Mouse (Mus musculus) inflammation-experienced regulatory T-cells, adult 6 months (primary cell): ENCODE data around the gene Slc25a1. TPM values are rescaled to one million over a fixed set of nuclear protein-coding genes. Genes with fewer than 3 reads are reported as not detected.
A peak's percentile ranks its signal among the peaks of the same experiment; 100 is the strongest.
"Not testable (repeated sequence)": the region's sequence is repeated elsewhere in the genome, so short reads cannot be mapped to it uniquely, and the experiment has no call there.

Experiments
- ATAC-seq: one replicate; pipeline ENCODE4 v1.8.0; 2017
- polyA plus RNA-seq, 3 experiments: library from polyadenylated mRNA; unstranded; fragments of 100-300 nt; shearing (Covaris generic); gene quantifications; one replicate each; pipeline ENCODE4 v1.2.1; 2017

Slc25a1 gene
- 10 to 100 TPM in 1 of 3 experiments, 1 to 10 TPM in 2; 4.4 to 12.6 (median 8.2) TPM for polyA plus RNA-seq

DNA sequence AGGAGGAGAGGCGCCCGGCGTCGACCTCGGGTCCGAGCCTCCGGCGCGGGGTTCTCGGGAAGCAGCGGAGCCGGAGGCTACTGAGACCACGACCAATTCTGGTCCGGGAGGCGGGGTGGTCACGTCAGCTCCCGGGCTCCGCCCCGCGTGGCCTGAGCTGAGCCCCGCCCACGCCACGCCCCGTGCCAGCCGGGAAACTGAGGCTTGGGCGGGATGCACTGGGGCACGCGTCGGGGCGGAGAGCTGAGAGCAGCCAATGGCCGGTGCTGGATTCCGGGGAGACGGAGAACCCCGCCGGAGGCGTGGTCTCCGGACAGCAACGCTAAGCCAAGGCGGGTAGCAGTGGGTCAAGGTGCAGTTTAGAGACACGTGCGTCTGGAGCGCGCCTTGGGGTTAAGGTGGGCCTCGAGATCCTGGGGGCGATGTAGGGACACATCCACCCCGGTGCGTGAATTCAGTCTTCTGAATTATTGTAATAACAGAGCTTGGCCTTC lies at the start of gene Slc25a1:
Gene Slc25a1 (minus strand): TSS at position 133 of the 494 bp plus-strand sequence.
- peak; percentile 18 for ATAC-seq

DNA sequence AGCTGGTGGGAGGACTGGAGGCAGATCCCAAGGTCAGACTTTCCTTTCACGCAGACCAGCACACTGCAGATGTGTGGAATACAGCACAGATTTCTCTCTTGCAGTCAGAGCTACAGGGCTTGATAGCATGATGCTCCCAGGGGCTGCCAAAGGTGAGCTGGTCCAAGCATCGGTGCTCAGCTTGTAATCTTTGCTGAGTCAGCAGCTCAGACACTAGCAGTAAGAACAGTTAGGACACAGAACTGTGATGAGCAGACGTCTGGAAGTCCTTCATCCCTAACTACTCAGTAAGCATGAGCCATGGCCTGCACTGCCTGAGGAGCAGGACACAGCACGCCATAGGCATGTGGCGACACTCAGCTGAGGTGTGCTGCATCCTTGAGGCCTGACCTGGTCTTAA lies 43.8 kb upstream of the Slc25a1 start:
- ATAC-seq, result no peak

DNA sequence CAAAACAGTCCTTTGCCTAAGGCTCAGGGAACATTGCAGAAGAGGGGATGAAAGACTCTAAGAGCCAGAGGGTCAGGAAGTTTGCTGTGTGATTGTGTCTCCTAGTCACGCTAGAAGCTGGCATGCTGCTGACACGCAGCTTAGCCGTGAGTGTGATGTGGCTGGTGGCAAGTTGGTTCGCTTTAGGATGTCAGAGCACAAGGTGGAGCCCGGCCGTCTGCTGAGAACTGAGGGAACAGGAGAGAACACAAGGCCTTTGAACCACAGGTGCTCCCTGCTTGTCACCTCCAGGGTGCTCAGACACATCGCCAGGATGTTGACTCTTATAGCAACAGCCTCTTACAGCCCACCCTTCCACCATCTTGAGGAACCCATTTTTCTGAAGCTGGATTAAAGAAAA lies 34.1 kb upstream of the Slc25a1 start:
- no peak for ATAC-seq

DNA sequence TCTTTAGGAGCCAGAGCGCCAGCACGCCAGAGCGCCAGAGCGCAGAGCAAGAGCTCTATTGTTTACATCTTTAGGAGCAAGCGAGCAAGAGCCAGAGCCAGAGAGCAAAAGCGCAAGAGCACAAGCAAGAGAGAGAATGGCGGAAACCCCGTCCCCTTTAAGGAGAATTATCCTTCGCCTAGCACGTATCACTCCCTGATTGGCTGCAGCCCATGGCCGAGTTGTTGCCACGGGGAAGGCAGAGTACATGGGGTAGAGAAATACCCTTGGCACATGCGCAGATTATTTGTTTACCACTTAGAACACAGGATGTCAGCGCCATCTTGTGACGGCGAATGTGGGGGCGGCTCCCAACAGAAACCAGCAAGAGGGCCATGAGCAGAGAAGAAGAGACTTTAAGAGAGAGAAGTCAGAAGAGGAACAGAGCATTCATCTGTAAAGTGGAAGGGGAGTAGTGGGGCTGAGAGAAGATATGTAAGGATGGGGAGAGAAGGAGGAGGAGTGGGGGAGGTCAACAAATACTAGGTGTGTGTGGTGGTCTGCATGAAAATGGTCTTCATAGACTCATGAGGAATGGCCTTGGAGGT lies 28.1 kb upstream of the Slc25a1 start:
- ATAC-seq, result not testable (repeated sequence)

DNA sequence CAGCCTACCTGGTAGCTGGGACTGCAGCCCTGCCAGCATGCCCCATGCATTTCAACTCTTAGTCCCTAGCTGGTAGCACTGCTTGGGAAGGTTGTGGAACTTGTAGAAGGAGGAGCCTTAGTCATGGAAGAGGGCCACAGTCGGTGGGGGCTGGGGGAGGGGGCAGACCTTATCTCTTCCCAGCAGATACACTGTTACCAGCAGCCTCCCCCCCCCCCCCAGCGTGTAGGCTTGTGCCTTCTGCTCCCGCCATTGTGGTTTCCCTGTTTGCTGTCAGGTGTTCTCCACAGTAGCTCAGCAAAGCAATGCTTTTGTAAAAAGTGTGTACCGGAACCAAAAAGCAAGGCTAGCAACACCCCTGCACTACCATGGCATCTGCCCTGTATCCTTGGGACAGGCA lies 23.6 kb upstream of the Slc25a1 start:
- ATAC-seq, result no peak

DNA sequence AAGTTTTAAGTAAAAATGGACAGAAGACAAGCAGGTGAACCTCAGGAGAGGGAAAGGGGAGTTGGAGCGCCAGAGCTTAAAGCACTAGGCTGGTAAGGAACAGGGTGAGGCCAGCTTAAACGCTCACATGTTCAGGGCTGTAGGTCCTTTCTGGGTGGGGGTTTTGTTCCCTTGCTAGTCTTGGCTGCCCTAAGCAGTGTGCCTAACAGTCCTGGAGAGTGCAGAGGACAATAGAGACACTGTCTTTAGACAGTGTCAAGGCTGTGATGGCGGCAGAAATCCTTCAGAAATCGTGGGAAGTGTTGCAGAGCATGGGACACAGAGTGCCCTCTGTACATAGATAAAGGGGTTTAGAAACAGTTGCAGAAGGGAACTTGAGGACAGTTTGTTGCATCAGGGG lies 22.0 kb upstream of the Slc25a1 start:
- ATAC-seq, result no peak

DNA sequence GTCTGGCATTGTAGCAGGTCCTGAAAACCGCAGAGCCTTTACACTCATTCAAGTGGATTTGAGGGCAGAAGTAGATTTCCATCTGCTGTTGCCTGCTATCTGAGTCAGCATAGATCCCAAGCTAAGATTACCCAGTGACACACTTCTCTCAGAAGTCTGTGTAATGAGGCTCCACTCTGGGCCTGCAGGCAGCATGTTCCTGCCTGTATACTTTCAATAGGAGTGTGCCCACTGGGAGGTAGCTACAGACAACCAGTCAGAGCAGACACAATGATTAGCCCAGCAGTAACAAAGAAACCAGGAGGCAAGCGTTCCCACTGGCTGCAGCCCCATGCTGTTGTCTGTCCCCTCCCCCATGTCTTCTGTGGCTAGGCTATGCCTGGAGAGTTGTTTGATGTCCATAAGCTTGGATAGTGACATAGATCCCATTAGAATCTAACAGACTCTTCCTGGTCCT lies 21.4 kb upstream of the Slc25a1 start:
- no peak for ATAC-seq

DNA sequence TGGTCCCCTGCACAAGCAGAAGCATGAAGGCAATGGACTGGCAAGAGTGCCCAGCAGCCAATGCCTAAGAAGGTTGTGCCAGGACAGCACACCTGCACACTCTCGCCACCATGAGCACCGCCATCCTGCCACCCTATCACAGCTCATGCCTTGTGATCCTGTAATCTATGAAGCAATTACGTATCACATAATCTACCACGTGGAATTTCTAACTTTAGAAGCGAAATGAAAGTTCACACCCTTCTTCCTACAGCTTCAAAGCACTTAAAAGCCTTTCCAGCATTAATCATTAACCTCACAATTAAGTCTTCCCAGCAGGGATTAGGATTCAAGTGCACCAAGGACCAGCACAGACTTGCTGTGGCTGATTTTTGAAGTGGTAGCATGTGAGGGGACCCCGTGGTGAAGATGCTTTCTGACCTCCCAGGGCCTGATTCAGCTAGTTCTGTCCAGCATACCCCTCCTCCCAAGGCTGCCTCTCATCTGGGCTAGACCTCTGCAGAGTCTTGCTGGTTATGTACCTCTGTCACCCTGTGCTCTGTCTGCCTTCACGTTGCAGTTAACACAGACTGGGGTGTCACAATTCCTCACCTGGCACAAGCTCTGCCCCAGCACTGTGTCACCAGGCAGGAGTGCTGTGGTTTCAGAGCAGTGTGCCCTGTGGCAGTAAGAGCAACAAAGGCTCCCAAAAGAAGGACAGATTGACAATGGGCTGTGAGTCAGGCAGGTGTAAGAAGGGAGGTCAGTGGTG lies 17.2 kb upstream of the Slc25a1 start:
- ATAC-seq, result no peak

DNA sequence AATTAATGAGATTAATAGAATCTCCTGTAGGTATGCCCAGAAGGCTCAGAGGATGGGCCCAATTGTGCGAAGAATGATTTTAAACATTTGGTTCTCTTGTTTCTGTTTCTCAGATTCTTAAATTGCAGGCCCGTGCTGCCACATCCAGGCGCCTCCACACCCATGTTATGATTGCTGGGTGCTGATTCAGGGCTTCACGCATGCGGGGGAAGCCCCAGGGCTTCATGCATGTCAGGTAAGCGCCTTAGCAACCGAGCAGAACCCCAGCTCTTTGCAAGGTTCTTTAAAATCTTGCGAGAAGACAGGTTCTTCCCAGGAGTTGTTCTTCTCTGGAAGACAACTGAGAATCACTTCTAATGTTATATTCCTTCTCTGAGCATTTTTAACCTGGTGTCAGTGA lies 15.4 kb upstream of the Slc25a1 start:
- ATAC-seq, result no peak

DNA sequence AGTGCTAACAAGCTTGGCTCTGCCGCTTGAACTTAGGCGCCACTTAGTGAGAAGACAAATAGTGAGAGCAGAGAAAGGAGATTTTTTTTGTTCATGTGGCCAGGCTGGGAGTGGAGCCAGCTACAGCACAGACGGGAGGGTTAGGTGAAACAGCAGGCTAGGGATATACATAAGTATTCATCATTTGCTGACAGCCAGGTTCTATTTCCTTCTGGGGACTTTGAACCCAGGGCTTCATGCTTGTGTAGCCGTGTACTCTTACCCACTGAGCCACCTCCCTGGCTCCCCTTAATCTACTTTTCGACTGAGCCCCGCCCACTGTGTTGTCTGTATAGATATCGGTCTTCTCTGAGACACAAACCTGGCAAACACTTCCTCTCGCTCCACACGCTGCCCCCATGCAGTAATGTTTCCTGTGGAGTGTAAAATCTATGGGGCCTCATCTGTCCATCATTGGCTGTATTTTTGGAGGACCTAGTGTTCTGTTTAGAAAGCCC lies 11.3 kb upstream of the Slc25a1 start:
- ATAC-seq, result no peak

DNA sequence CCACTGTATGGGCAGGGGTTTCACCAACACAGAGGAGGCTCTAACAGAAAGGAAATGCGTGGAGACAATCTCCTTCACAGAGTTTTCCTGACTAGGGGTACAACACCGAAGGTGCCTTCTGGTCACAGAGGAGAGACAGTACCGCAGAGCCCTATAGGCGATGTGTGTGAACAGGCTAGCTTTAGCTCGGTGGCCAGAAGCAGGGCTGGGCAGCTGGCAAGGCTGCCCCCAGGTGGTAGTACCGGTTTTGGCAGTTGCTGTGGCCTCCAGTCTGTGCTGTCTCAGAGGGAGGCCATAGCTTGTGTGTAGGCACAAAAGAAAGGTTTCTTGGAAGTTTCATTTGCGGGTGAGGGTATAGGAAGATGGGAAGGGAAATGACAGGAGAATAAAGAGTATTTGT lies 10.8 kb upstream of the Slc25a1 start:
- peak; percentile 91 for ATAC-seq

DNA sequence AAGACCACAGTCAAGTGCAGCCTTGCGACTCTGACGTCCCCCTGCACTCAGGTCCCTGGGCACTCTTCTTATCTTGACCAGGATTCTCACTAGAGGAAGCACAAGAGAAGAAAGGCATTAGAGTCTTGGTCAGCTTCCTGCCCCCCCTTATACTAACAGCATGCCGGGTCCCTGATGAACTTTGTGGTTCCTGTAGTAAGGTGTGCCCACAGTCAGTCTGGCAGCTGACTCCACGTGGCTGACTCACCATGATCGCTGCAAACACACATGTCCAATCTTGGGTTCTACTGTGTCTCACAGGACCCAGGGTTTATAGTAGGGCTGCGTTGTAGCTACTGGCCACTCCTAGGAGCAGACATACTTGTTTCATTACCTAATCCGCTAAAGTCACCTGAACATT lies 10.2 kb upstream of the Slc25a1 start:
- no peak for ATAC-seq

DNA sequence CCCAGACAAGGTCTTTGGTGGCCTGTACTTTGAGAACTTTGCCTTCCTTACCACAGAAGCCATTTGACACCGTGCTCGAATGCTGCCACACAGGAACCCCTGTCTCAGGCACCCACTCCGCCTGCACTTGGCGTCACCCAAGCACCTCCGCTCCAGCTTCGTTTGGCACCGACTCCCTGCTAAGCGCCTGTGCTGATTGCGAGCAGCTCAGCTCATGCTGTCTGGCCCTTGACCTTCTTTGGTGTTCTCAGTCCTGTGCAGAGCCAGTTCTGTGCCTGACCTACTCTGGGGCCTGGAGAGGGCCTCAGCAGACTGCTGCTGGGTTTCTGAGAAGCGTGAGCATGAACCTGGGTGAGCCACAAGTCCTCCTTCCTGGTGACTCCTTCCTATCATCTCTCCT lies 8.8 kb upstream of the Slc25a1 start:
- no peak for ATAC-seq

DNA sequence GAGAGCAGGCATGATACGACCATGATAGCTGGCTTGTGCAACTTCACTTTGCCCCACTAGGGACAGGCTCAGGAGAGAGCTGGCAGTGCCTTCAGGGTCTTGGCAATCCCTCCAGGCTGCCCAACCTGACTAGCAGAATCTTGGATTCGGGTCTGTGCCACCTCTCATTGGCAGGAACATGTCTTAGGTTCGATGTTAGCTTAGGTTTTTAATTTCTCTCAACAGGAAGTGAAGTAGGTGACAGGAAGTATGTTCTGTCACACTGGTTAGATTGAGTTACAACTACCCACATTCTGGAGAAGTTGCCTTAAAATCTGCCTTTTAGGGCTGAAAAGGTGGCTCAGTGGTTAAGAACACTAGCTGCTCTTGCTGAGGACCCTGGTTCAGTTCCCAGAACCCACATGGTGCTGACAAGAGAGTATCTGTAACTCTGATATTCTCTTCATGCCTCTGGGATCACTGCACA lies 6.5 kb upstream of the Slc25a1 start:
- peak; percentile 38 for ATAC-seq

DNA sequence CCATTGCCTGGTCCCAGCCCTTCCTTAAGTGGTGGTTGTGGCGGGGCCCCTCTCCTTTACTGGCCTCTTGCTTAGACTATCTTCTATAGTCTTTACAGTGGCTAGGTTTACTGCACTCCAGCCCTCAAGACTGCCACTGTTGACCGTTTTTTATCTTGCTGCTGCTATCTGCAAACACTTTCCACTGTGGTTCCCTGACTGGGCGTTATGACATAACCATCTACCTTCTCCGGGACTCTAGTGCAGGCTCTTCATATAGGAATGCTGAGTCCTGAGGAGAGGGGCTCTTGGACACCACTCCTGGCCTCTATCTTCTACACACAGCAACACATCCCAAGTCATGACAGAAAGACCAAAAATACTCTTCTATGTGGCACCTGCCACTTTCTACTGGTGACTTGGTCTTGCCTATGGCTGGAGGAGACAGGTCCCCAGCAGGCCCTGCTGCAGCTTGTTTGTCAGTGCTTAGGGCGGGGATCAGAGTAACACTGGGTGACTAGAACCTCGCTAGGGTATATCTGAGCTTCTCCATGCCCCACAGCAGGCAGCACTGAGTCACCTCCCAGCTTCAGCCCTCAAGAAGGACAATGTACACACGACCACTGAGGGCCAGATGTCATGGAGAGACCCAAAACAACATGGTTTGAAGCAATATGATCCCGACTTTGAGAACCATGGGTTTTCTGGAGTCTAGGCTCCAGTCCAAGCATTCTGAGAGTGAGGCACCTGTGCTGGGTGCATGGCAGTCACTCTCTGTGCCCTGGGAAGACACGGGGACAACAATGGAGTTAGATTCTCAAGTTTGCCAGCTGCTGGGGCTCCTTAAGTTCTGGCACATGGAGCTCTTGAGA lies 5.8 kb upstream of the Slc25a1 start:
- ATAC-seq, result no peak

DNA sequence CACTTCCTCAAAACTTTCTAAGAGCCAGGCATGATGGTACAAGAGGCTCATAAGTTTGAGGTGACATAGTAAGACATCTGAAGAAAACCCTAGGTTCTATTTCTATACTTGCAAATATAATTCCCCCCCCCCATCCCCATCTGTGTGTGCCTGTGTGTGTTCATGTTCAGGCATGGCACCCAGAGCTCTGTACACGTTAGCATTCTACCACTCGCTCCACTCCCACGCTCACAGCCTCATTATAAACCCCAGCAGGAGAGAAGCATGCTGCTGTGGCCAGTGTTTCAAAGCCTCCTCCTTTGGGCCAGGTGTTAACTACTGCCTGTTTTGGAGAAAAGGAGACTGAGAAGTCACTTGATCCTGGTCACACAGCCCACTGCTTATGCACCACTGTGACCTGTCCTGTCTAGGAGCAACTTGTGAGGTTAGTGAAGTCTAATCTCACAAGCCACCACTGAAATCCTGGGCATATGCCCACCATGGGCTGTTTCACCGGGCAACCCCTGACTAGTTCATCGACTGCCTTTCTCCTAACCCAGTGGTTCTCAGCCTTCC lies 4.0 kb upstream of the Slc25a1 start:
- no peak for ATAC-seq

DNA sequence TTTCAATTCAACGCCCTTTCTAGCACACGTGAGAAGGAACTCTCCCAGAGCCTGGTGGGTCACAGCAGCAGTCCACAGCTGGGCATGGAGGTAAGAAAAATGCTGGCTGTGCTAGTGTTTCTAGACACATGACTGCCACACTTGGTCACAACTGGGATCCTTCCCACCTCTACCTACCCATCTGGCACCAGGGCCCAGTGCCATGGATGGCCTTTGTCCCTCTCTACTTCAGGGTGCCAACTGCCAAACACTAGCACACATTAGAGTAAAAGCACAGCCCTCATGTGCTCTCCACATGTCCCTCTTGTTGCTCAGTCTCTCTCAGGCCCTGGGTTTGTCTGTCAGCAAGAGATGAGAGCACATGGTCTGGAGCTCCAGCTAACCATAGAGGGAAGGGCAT lies 1.6 kb upstream of the Slc25a1 start:
- no peak for ATAC-seq

DNA sequence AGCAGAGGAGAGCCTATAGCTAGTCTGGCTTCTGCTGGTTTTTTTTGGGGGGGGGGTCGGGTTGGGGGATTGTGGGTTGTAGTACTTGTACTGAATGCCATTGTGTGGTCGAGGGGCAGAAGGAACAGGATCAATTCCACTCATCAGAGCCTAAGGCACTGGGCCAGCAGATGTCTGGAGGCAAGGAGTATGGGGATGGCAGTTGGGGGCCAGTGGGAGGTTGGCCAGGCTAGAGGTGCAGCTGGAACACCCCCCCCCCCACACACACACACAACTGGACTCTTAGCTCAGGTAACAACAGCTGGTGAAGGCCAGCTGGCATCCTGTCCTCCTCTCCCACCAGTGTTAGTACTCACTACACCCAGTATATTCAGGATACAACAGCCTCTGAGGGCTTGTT lies 1.2 kb upstream of the Slc25a1 start:
- no peak for ATAC-seq

DNA sequence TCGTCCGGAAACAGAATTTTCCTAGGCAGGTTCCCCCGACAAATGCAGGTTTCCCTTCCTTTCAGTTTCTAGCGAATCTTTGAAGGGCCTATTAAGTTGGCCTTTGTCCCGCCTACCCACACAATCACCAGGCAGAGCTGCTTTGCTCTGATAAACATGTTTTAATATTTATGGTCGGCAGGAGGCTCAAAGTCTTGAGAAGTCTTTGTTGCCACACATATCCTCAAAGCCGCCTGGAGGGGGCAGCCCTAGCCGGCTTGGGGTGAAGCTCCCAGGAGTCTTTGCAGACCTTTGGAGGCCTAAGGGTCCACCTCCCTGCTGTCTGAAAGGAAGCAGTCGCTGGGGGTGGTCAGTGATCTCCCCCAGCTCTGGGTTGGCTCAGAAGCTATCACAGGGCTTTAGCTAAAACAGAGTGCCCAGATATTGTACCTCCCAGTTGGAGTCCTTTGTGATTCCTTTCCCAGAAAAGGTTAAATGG lies 647 bp upstream of the Slc25a1 start:
- ATAC-seq, result peak; percentile 90

DNA sequence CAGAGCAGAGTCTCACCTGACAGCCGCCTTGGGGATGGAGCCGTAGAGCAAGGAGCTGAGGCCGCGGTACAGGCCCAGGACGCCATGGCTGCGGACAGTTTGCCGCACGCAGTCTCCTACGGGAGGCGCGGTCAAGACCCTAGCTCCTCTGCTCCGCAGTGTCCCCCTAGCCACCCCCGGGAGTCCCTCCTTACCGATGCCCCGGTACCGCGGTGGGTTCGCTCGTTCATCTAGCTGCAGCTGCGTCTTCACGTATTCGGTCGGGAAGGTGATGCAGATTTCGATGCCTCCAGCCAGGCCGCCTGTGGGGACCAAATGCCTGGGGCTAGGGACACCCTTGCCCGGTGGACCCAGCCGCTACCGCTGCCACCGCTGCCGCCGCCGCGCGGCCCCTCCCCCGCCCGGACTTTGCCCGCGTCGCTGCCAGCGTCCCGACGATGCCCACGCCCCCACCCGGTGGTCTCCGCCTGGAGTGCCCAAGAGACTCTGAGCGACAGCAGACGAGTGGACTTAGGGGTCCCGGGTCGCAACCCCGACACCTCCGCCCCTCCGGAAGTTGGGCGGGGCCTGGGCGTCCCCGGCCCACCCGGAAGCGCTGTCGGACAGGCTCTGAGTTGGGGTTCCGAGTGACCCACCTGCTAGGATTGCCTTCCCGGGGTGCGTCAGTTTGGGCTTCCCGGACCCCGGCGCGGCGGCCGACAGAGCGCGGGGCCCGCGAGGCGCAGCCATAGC lies 502 bp downstream of the Slc25a1 start:
- peak; percentile 30 for ATAC-seq

DNA sequence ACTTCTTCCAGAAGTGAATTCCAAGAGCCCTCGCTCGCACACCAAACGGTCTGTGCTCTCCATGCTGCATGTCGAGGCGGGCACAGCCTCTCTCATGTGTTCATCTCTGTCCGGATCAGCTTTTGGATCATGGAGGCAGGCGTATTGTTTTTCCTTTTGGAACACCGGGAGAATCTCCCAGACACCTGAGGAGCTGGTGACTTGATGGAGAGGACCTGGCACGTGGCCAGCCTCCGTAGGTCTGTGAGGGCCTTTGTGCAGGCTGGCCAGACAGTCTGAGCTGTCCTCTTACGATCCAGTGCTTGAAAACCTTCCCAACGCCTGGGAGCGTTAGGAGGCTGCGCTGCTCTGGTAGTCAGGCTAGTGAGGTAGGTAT lies 5.9 kb downstream of the Slc25a1 start:
- no peak for ATAC-seq
